Mouse (Mus musculus) testis, adult 2 months (tissue): Measurements from ENCODE around the gene Gm17657.
A peak's percentile ranks its signal among the peaks of the same experiment; 100 is the strongest.

Experiments used
- CTCF ChIP-seq: fragments of 200-500 bp; IDR thresholded peaks from 2 replicates; pipeline ENCODE4 v1.5.1; 2012; ENCODE audit warnings: low read depth, mild to moderate bottlenecking, inconsistent platforms, low read length, moderate library complexity; ENCODE audit not compliant: control insufficient read depth, insufficient read depth, insufficient replicate concordance
- POLR2A ChIP-seq: fragments of 200-500 bp; IDR thresholded peaks from 2 replicates; pipeline ENCODE4 v1.6.1; 2012; ENCODE audit warnings: low read depth, mild to moderate bottlenecking, inconsistent platforms, low read length, moderate library complexity; ENCODE audit not compliant: control insufficient read depth

DNA sequence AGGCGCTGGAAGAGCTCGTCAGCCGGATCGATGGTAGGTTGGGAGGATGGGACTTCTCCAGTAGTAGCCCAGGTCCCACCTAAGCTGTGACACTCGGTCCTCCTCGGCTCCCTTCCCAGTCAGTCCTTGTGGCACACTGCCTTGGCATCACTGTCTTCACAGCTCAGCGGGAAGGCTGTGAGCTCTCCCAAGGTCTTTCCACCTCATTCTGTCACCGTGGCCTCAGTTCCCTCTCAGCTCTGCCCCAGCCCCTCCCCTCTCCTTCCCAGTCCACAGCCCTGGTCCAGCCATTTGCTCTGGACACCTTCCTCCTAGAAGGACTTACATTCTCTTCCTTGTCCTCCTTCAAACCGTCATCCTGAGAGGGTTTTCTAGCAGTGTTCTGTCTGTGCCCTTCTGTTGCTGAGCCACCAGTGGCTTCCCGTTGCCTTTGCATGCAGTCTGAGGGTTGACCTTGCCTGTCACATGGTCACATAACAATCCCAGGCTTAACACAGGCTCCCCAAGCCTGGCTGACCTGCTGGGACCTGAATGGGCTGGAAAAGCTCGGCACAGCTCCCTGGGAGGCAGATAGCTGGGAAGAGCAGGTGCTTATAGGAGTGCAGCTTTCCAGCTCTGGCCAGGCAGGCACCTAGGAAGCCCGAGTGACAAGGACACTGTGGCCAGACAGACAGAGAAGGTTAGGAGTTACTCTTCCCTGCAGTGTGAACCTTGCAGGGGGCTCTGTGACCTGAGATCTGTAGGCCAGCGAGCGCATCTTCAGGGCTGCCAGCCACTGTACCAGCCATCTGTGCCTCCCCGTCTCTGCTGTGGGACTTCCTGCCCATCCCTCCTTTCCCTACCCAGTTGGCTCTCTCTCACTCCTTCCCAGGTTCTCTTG, 46.7 kb upstream of the Gm17657 start:
- TF ChIP-seq CTCF (no peak), POLR2A (0 out of 2 replicates have a peak, but pooled peaks have one; percentile 5)
